Mouse (Mus musculus) testis, adult 2 months (tissue): ENCODE results near the gene Nrxn1. TPM values are rescaled to one million over a fixed set of nuclear protein-coding genes. Genes with fewer than 3 reads are reported as not detected.
"Not testable (repeated sequence)": the region's sequence is repeated elsewhere in the genome, so short reads cannot be mapped to it uniquely, and the experiment has no call there.

Source experiments
- H3K27ac ChIP-seq: fragments of 200-500 bp; 2 replicates; pipeline ENCODE4 v1.5.1; 2012; ENCODE audit warnings: low read depth, low read length; ENCODE audit not compliant: control insufficient read depth, insufficient read depth
- H3K27me3 ChIP-seq: fragments of 200-500 bp; 2 replicates; pipeline ENCODE4 v1.6.1; 2012; ENCODE audit warnings: mild to moderate bottlenecking, low read length, moderate library complexity; ENCODE audit not compliant: control insufficient read depth, insufficient read depth
- H3K36me3 ChIP-seq: fragments of 200-500 bp; 2 replicates; pipeline ENCODE4 v1.6.1; 2012; ENCODE audit warnings: mild to moderate bottlenecking, low read length; ENCODE audit not compliant: control insufficient read depth, insufficient read depth
- H3K4me1 ChIP-seq: fragments of 200-500 bp; 2 replicates; pipeline ENCODE4 v1.6.1; 2012; ENCODE audit warnings: low read length; ENCODE audit not compliant: control insufficient read depth, insufficient read depth
- H3K4me3 ChIP-seq: fragments of 200-500 bp; 2 replicates; pipeline ENCODE4 v1.5.1; 2012; ENCODE audit warnings: low read depth, mild to moderate bottlenecking, low read length, moderate library complexity, mixed read lengths; ENCODE audit not compliant: control insufficient read depth
- CTCF ChIP-seq: fragments of 200-500 bp; IDR thresholded peaks from 2 replicates; pipeline ENCODE4 v1.5.1; 2012; ENCODE audit warnings: low read depth, mild to moderate bottlenecking, inconsistent platforms, low read length, moderate library complexity; ENCODE audit not compliant: control insufficient read depth, insufficient read depth, insufficient replicate concordance
- POLR2A ChIP-seq: fragments of 200-500 bp; IDR thresholded peaks from 2 replicates; pipeline ENCODE4 v1.6.1; 2012; ENCODE audit warnings: low read depth, mild to moderate bottlenecking, inconsistent platforms, low read length, moderate library complexity; ENCODE audit not compliant: control insufficient read depth
- polyA plus RNA-seq: library from polyadenylated mRNA; depleted of rRNA; stranded (reverse); fragments of >200 nt; gene quantifications from 2 replicates; pipeline ENCODE4 v1.2.3, GENCODE M21; 2012

Gene Nrxn1
- polyA plus RNA-seq, 1 experiment: 3.1 TPM

GRCm38 (mm10) chr17:90253451-90254131 is 839.3 kb downstream of the Nrxn1 start:
- no peaks in the 10 kb centered on the region for H3K36me3 ChIP-seq
- H3K27ac ChIP-seq: no peak overlapping the region
- no peak for TF ChIP-seq CTCF
- TF ChIP-seq POLR2A: no peak

DNA sequence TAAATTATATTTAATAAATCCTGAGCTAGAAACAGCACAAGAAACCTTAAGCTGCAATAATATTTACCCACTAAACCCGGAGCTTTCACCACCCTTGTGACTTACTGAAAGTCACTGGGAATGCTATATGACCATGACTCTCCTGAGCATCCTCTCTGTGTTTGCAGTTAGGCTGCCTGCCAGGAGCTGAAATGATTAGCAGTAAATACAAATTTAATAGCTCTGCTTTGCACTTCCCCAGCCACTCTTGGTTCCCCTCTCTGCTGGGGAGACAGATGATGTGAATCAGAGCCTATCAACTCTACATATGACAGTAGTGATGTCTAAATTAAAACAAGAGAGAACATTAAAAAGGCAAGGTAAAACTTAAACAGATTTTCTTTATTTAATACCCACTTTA is 840.7 kb downstream of the Nrxn1 start:
- Histone ChIP-seq H3K36me3 (no peaks in the 10 kb centered on the region), H3K4me3 (no peak overlapping the region), H3K27me3 (no peaks in the 10 kb centered on the region), H3K27ac (no peak overlapping the region), H3K4me1 (no peaks in the 10 kb centered on the region)
- TF ChIP-seq POLR2A (no peak), CTCF (no peak)

More at GRCm38 (mm10) chr17:90253451-90254131, 839.3 kb downstream of the Nrxn1 start:
- no peaks in the 10 kb centered on the region for H3K4me1 ChIP-seq
- H3K4me3 ChIP-seq: no peak overlapping the region
- H3K27me3 ChIP-seq: no peaks in the 10 kb centered on the region

GRCm38 (mm10) chr17:90247071-90247849 is 845.6 kb downstream of the Nrxn1 start:
- TF ChIP-seq CTCF (no peak), POLR2A (no peak)
- H3K27me3 ChIP-seq: no peaks in the 10 kb centered on the region

GRCm38 (mm10) chr17:90244339-90244738 is 848.5 kb downstream of the Nrxn1 start:
- TF ChIP-seq CTCF: no peak
- TF ChIP-seq POLR2A: no peak
- no peaks in the 10 kb centered on the region for H3K4me1 ChIP-seq
- H3K4me3 ChIP-seq: no peak overlapping the region
- H3K36me3 ChIP-seq: no peaks in the 10 kb centered on the region
- H3K27ac ChIP-seq: no peak overlapping the region
- no peaks in the 10 kb centered on the region for H3K27me3 ChIP-seq

More at GRCm38 (mm10) chr17:90247071-90247849, 845.6 kb downstream of the Nrxn1 start:
- Histone ChIP-seq H3K4me3 (no peak overlapping the region), H3K4me1 (no peaks in the 10 kb centered on the region), H3K36me3 (no peaks in the 10 kb centered on the region), H3K27ac (no peak overlapping the region)

GRCm38 (mm10) chr17:90238964-90239363 is 853.9 kb downstream of the Nrxn1 start:
- TF ChIP-seq POLR2A (no peak), CTCF (no peak)
- Histone ChIP-seq H3K27me3 (no peaks in the 10 kb centered on the region), H3K27ac (no peak overlapping the region), H3K4me1 (no peaks in the 10 kb centered on the region), H3K4me3 (no peak overlapping the region), H3K36me3 (no peaks in the 10 kb centered on the region)

GRCm38 (mm10) chr17:90238517-90238916 is 854.4 kb downstream of the Nrxn1 start:
- H3K27me3 ChIP-seq: no peaks in the 10 kb centered on the region
- no peaks in the 10 kb centered on the region for H3K36me3 ChIP-seq
- H3K27ac ChIP-seq: no peak overlapping the region
- H3K4me3 ChIP-seq: no peak overlapping the region
- no peak for TF ChIP-seq POLR2A
- H3K4me1 ChIP-seq: no peaks in the 10 kb centered on the region

DNA sequence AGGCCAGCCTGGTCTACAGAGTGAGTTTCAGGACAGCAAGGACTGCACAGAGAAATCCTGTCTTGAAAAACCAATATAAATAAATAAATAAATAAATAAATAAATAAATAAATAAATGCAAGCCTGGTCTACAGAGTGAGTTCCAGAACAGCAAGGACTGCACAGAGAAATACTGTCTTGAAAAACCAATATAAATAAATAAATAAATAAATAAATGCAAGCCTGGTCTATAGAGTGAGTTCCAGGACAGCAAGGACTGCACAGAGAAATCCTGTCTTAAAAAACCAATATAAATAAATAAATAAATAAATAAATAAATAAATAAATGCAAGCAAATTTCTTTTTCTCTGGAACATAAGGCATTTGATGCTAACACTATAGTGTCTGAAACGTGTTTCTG is 857.2 kb downstream of the Nrxn1 start:
- H3K27ac ChIP-seq, H3K36me3 ChIP-seq: not testable (repeated sequence)

More for the DNA sequence above, 857.2 kb downstream of the Nrxn1 start:
- H3K4me1 ChIP-seq, H3K27me3 ChIP-seq, H3K4me3 ChIP-seq: not testable (repeated sequence)
